ENCODE assay signal across 32 mouse cellular contexts in genomic region chr9:103241206-103241605, GRCm38 (mm10). TPM values are rescaled to one million over a fixed set of nuclear protein-coding genes. Genes with fewer than 3 reads are reported as not detected.
DNase-seq lines count a peak whose midpoint lies in the region; ATAC-seq and TF ChIP-seq lines count a peak whose summit lies in the region.
"Had no signal": no experiment of that assay in that cellular context is flagged by ENCODE, and none has a peak within 500 bp of the region (broad histone marks: within the 10 kb centered on the region; RNA-seq: fewer than 3 reads in every experiment).

No protein-coding gene starts in this region.

- no peaks in the 10 kb centered on the region for H3K9me3 ChIP-seq in liver, postnatal 0 days (ENCODE audit: low read length)
- no peaks in the 10 kb centered on the region for H3K9me3 ChIP-seq in intestine, postnatal 0 days (ENCODE audit: control insufficient read depth)
- H3K9me3 ChIP-seq: heart, embryonic 15.5 days; intestine, embryonic 15.5 days; limb, embryonic 12.5 days; midbrain, embryonic 13.5 days; neural tube, embryonic 13.5 days had no signal

- peak overlapping the region; percentile 48 for H3K9ac ChIP-seq in liver, postnatal 0 days (replicated peaks)
- H3K9ac ChIP-seq in intestine, postnatal 0 days (ENCODE audit: low read depth, low read length): no peak overlapping the region
- H3K9ac ChIP-seq: heart, embryonic 15.5 days; intestine, embryonic 15.5 days; limb, embryonic 12.5 days; midbrain, embryonic 13.5 days; neural tube, embryonic 13.5 days had no signal

- peak; percentile 58 for TF ChIP-seq EP300 in liver, postnatal 0 days (IDR thresholded peaks at IDR 0.05; ENCODE audit: low read depth)

- H3K4me2 ChIP-seq in liver, postnatal 0 days (ENCODE audit: low read depth, low read length): no peak overlapping the region
- no peak overlapping the region for H3K4me2 ChIP-seq in intestine, postnatal 0 days (replicated peaks; ENCODE audit: low read depth)
- H3K4me2 ChIP-seq: heart, embryonic 15.5 days; intestine, embryonic 15.5 days; limb, embryonic 12.5 days; midbrain, embryonic 13.5 days; neural tube, embryonic 13.5 days had no signal

- H3K4me3 ChIP-seq in kidney, adult 2 months (ENCODE audit: insufficient read depth, low read depth, low read length): no peak overlapping the region
- no peak overlapping the region for H3K4me3 ChIP-seq in bone marrow macrophage, adult 2 months (ENCODE audit: insufficient read depth, low read length)
- no peak overlapping the region for H3K4me3 ChIP-seq in liver, postnatal 0 days (ENCODE audit: low read depth, low read length)
- no peak overlapping the region for H3K4me3 ChIP-seq in intestine, postnatal 0 days (ENCODE audit: low read depth, low read length)
- H3K4me3 ChIP-seq: erythroblast, embryonic 14.5 days; heart, embryonic 15.5 days; intestine, embryonic 15.5 days; left cerebral cortex, adult 2 months; limb, embryonic 12.5 days; midbrain, embryonic 13.5 days; neural tube, embryonic 13.5 days had no signal

- DNase-seq in kidney, adult 2 months: peak; percentile 40
- no peak for DNase-seq in kidney, postnatal 4 days
- peak; percentile 42 to 45 for DNase-seq in kidney, postnatal 36 days
- DNase-seq in liver, postnatal 0 days: peak; percentile 47
- no peak for DNase-seq in layer of hippocampus, postnatal 36 days
- DNase-seq: adrenal gland, postnatal 10 days; cerebellum, adult 18-20 months; cerebellum, postnatal 10 days; gastrocnemius, postnatal 10 days; lung, adult 2 months; lung, postnatal 10 days; right cerebral cortex, postnatal 4 days; thymus, adult 18-20 months; thymus, postnatal 25 days had no signal

- 63% methylated on average over 2 of the region's 2 CpGs for WGBS in kidney, adult 2 months
- 47% methylated on average over 2 of the region's 2 CpGs for WGBS in liver, postnatal 0 days (ENCODE audit: insufficient replicate concordance)
- WGBS in intestine, postnatal 0 days: 76% methylated on average over 2 of the region's 2 CpGs

- H3K27ac ChIP-seq in kidney, adult 2 months (ENCODE audit: insufficient read depth, low read depth, low read length): no peak overlapping the region
- H3K27ac ChIP-seq in bone marrow macrophage, adult 2 months (ENCODE audit: insufficient read depth, low read depth, low read length): peak overlapping the region; percentile 60
- peak overlapping the region; percentile 94 for H3K27ac ChIP-seq in liver, postnatal 0 days (ENCODE audit: low read depth)
- H3K27ac ChIP-seq in intestine, postnatal 0 days (ENCODE audit: low read depth, low read length): no peak overlapping the region
- H3K27ac ChIP-seq: heart, embryonic 15.5 days; intestine, embryonic 15.5 days; left cerebral cortex, adult 2 months; limb, embryonic 12.5 days; macrophage; midbrain, embryonic 13.5 days; neural tube, embryonic 13.5 days; stomach, postnatal 0 days had no signal

- H3K4me1 ChIP-seq in kidney, adult 2 months (ENCODE audit: control insufficient read depth, insufficient read depth, low read length): no peaks in the 10 kb centered on the region
- H3K4me1 ChIP-seq in bone marrow macrophage, adult 2 months (ENCODE audit: control insufficient read depth, insufficient read depth, low read length): peaks cover 11% of the 10 kb centered on the region
- peaks cover 20% of the 10 kb centered on the region for H3K4me1 ChIP-seq in liver, postnatal 0 days (ENCODE audit: insufficient read depth)
- no peaks in the 10 kb centered on the region; the same call in 1 of the 2 replicates for H3K4me1 ChIP-seq in intestine, postnatal 0 days (replicated peaks; ENCODE audit: control insufficient read depth, insufficient read depth, low read length)
- H3K4me1 ChIP-seq: heart, embryonic 15.5 days; intestine, embryonic 15.5 days; limb, embryonic 12.5 days; midbrain, embryonic 13.5 days; neural tube, embryonic 13.5 days had no signal

- TF ChIP-seq CTCF in kidney, adult 2 months (conservative IDR thresholded peaks at IDR 0.05; ENCODE audit: insufficient read depth, insufficient read length, low read depth, low read length): no peak
- no peak for TF ChIP-seq CTCF in bone marrow macrophage, adult 2 months (IDR thresholded peaks at IDR 0.05; ENCODE audit: low read depth, low read length)
- TF ChIP-seq CTCF in liver, postnatal 0 days (IDR thresholded peaks at IDR 0.05; ENCODE audit: low read depth): no peak
- no peak for TF ChIP-seq CTCF in intestine, postnatal 0 days (IDR thresholded peaks at IDR 0.05; ENCODE audit: low read depth)

- no peaks in the 10 kb centered on the region for H3K36me3 ChIP-seq in kidney, adult 2 months (ENCODE audit: control insufficient read depth, insufficient read depth, low read length)
- no peaks in the 10 kb centered on the region for H3K36me3 ChIP-seq in liver, postnatal 0 days (replicated peaks; ENCODE audit: insufficient read depth, low read length)
- no peaks in the 10 kb centered on the region for H3K36me3 ChIP-seq in intestine, postnatal 0 days (ENCODE audit: control insufficient read depth, insufficient read depth)
- H3K36me3 ChIP-seq: heart, embryonic 15.5 days; intestine, embryonic 15.5 days; limb, embryonic 12.5 days; midbrain, embryonic 13.5 days; neural tube, embryonic 13.5 days had no signal

- peak; percentile 67 for ATAC-seq in liver, postnatal 0 days
- ATAC-seq in intestine, postnatal 0 days: no peak
- ATAC-seq: forebrain, embryonic 16.5 days; hindbrain, embryonic 16.5 days; intestine, embryonic 15.5 days; midbrain, embryonic 13.5 days; Patski had no signal

- H3K27me3 ChIP-seq in kidney, adult 2 months (replicated peaks; ENCODE audit: control insufficient read depth, insufficient read depth, low read length): no peaks in the 10 kb centered on the region
- H3K27me3 ChIP-seq in liver, postnatal 0 days (ENCODE audit: insufficient read depth, low read length): no peaks in the 10 kb centered on the region
- H3K27me3 ChIP-seq in intestine, postnatal 0 days (replicated peaks; ENCODE audit: control insufficient read depth, insufficient read depth, low read length): no peaks in the 10 kb centered on the region
- H3K27me3 ChIP-seq: heart, embryonic 15.5 days; intestine, embryonic 15.5 days; limb, embryonic 12.5 days; midbrain, embryonic 13.5 days; neural tube, embryonic 13.5 days had no signal

- no peak for TF ChIP-seq POLR2A in kidney, adult 2 months (IDR thresholded peaks at IDR 0.05; ENCODE audit: low read depth, low read length)
- no peak for TF ChIP-seq POLR2A in bone marrow macrophage, adult 2 months (IDR thresholded peaks at IDR 0.05; ENCODE audit: borderline replicate concordance, low read depth, low read length)

RNA-seq across cellular contexts. Expression of gene Trf, which starts 11.0 kb away (rescaled TPM):
- polyA plus RNA-seq in kidney, adult 2 months (2012; rRNA removed): 147 TPM in 2 replicates
- polyA plus RNA-seq in bone marrow macrophage, adult 2 months (2012; ENCODE audit: insufficient read depth, insufficient read length, missing spikeins): 478 and 513 TPM in 2 replicates
- polyA plus RNA-seq in liver, postnatal 0 days (2015; fragmentation: Nextera tagmentation; extraction: Ambion mirVana): 28,598 and 33,336 TPM in 2 replicates
- polyA plus RNA-seq in intestine, postnatal 0 days (2015; fragmentation: Nextera tagmentation; extraction: Ambion mirVana): 237 and 245 TPM in 2 replicates
- 100 to 1,000 TPM; 202 to 231 TPM for total RNA-seq in layer of hippocampus, postnatal 36 days (2021)
- total RNA-seq: MEL had no signal
- polyA plus RNA-seq: Patski had no signal

RNA-seq across cellular contexts. Expression of gene Gm20425, which starts 11.1 kb away (rescaled TPM):
- polyA plus RNA-seq in kidney, adult 2 months (2012; rRNA removed): not detected in 2 replicates
- polyA plus RNA-seq in bone marrow macrophage, adult 2 months (2012; ENCODE audit: insufficient read depth, insufficient read length, missing spikeins): 1.5 and 2.1 TPM in 2 replicates
- 5.1 and 6.1 TPM in 2 replicates for polyA plus RNA-seq in liver, postnatal 0 days (2015; fragmentation: Nextera tagmentation; extraction: Ambion mirVana)
- polyA plus RNA-seq in intestine, postnatal 0 days (2015; fragmentation: Nextera tagmentation; extraction: Ambion mirVana): 8.9 and 10.0 TPM in 2 replicates
- 10 to 100 TPM; 11.1 to 11.3 TPM for total RNA-seq in layer of hippocampus, postnatal 36 days (2021)
- total RNA-seq: megakaryocyte-erythroid progenitor cell, adult 5-6 weeks; MEL had no signal
- polyA plus RNA-seq: cortical plate, adult 2 months; erythroblast, embryonic 14.5 days; forebrain, embryonic 16.5 days; hindbrain, embryonic 16.5 days; midbrain, embryonic 13.5 days; Patski; spleen, adult 2 months had no signal

RNA-seq across cellular contexts. Expression of gene Srprb, which starts 39.3 kb away (rescaled TPM):
- polyA plus RNA-seq in kidney, adult 2 months (2012; rRNA removed): 35.4 and 44.4 TPM in 2 replicates
- 17.7 and 20.8 TPM in 2 replicates for polyA plus RNA-seq in bone marrow macrophage, adult 2 months (2012; ENCODE audit: insufficient read depth, insufficient read length, missing spikeins)
- 10.1 and 10.8 TPM in 2 replicates for polyA plus RNA-seq in liver, postnatal 0 days (2015; fragmentation: Nextera tagmentation; extraction: Ambion mirVana)
- polyA plus RNA-seq in intestine, postnatal 0 days (2015; fragmentation: Nextera tagmentation; extraction: Ambion mirVana): 20.7 and 21.4 TPM in 2 replicates
- 10 to 100 TPM; 21.0 to 22.3 TPM for total RNA-seq in layer of hippocampus, postnatal 36 days (2021)

Comparison
In these comparisons a context has a peak if more than half of its experiments do, and no peak if none do; other contexts are left out.
1. DNase-seq: peak in kidney, adult 2 months (single experiment), kidney, postnatal 36 days (2 of 2) and liver, postnatal 0 days (single experiment); none in kidney, postnatal 4 days (0 of 2) and layer of hippocampus, postnatal 36 days (0 of 2).
2. H3K27ac ChIP-seq: peak in bone marrow macrophage, adult 2 months (single experiment) and liver, postnatal 0 days (single experiment); none in kidney, adult 2 months (single experiment) and intestine, postnatal 0 days (single experiment).
3. RNA of gene Trf, which starts 11.0 kb away (polyA plus RNA-seq): 28,598 to 33,336 TPM in liver, postnatal 0 days; 478 to 513 TPM in bone marrow macrophage, adult 2 months, 237 to 245 TPM in intestine, postnatal 0 days and 147 TPM in kidney, adult 2 months; every median in the first group is over 10 times any median in the second.